Mouse (Mus musculus): ENCODE data around the gene Sel1l.

- TF ChIP-seq CTCF (conservative IDR thresholded peaks at IDR 0.05; ENCODE audit: low read length), result no peak
- TF ChIP-seq POU5F1 (IDR thresholded peaks at IDR 0.05; ENCODE audit: borderline replicate concordance, low read length), result no peak
Observed at GRCm38 (mm10) chr12:91776342-91776741, 72.6 kb downstream of the Sel1l start.
